Mouse (Mus musculus): Measurements from ENCODE around the gene Pth2r. TPM values are rescaled to one million over a fixed set of nuclear protein-coding genes. Genes with fewer than 3 reads are reported as not detected.

Gene Pth2r
- polyA plus RNA-seq (2014; fragmentation: Nextera tagmentation; extraction: Ambion mirVana), result not detected in 2 replicates

DNA sequence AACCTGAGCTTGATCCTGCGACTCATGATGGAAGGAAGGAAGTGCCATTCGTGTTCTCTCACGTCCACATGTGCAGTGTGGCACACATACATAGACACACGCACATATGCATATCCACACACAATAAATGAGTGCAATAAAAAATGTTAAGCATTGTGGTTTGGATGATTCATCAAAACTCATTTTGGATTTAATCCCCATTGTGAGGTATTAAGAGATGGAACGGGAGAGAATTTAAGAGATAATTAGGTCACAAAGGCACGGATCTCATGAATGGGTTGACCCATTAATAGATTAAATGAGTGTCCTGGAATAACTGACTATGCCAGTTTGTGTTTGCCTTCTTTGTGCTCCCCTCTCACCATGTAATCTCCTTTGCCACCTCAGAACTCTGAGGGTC is at the start of gene Pth2r:
Gene Pth2r, plus strand, starts transcription at position 301 of the 400 bp plus-strand sequence.
- Histone ChIP-seq H3K4me1 (ENCODE audit: control insufficient read depth, insufficient read depth, low read length) (no peaks in the 10 kb centered on the region), H3K4me2 (replicated peaks; ENCODE audit: low read depth, low read length) (no peak within 1 kb of the TSS), H3K36me3 (ENCODE audit: control insufficient read depth, insufficient read depth, low read length) (no peaks in the 10 kb centered on the region), H3K27me3 (ENCODE audit: control insufficient read depth, insufficient read depth, low read length) (no peaks in the 10 kb centered on the region), H3K9ac (ENCODE audit: low read depth, low read length) (no peak within 1 kb of the TSS), H3K9me3 (ENCODE audit: control insufficient read depth, low read length) (no peaks in the 10 kb centered on the region), H3K4me3 (ENCODE audit: low read length) (no peak within 1 kb of the TSS), H3K27ac (ENCODE audit: low read depth, low read length) (no peak within 1 kb of the TSS)
- 84% methylated on average over 6 of the region's 6 CpGs for WGBS
- ATAC-seq (ENCODE audit: low FRiP score, low TSS enrichment), result no peak

DNA sequence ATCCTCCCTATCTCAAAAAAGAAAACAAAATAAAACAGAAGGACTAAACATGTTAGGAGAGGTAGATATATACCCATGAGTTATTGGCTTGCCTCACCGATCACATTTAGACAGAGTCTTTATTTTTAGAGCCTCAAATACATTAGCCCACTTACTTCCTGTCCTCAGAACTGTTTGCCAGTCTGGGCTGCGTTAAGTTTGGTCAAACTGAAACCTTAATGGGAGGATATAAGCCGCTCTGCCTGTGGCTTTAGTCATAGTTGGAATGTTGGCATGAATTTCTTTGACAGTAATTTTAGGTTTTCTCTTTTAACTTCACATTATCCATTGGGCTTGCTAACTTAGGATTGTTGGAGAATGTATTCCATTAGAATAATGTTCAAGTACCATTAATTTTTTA is 44.1 kb upstream of the Pth2r start:
- Histone ChIP-seq H3K27me3 (ENCODE audit: control insufficient read depth, insufficient read depth, low read length) (no peaks in the 10 kb centered on the region), H3K27ac (ENCODE audit: low read depth, low read length) (no peak overlapping the region), H3K4me1 (ENCODE audit: control insufficient read depth, insufficient read depth, low read length) (no peaks in the 10 kb centered on the region), H3K36me3 (ENCODE audit: control insufficient read depth, insufficient read depth, low read length) (peaks cover 23% of the 10 kb centered on the region), H3K4me3 (ENCODE audit: low read length) (no peak overlapping the region), H3K9me3 (ENCODE audit: control insufficient read depth, low read length) (no peaks in the 10 kb centered on the region), H3K4me2 (replicated peaks; ENCODE audit: low read depth, low read length) (no peak overlapping the region), H3K9ac (ENCODE audit: low read depth, low read length) (no peak overlapping the region)
- WGBS, result 86% methylated on average over 3 of the region's 3 CpGs
- no peak for ATAC-seq (ENCODE audit: low FRiP score, low TSS enrichment)

DNA sequence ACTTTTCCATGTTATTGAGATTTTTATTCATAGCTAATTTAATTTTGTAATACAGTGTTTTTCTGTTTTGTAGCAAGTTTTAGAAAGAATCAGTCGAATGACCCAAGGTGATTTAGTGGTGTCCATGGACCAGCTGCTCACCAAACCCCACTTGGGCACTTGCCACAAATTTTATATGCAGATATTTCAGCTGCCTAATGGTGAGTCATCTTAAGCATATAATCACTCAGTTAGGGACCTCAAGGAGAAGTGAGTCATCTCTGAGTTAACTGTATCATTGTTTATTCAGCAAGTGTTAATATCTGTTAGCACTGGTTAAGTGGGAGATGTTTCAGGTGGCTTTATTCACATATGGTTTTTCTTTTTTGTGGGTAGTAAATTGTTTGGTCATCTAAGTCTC is 36.2 kb upstream of the Pth2r start:
- no peak for ATAC-seq (ENCODE audit: low FRiP score, low TSS enrichment)
- Histone ChIP-seq H3K4me2 (replicated peaks; ENCODE audit: low read depth, low read length) (no peak overlapping the region), H3K9me3 (ENCODE audit: control insufficient read depth, low read length) (no peaks in the 10 kb centered on the region), H3K27me3 (ENCODE audit: control insufficient read depth, insufficient read depth, low read length) (no peaks in the 10 kb centered on the region), H3K4me3 (ENCODE audit: low read length) (no peak overlapping the region), H3K27ac (ENCODE audit: low read depth, low read length) (no peak overlapping the region), H3K9ac (ENCODE audit: low read depth, low read length) (no peak overlapping the region), H3K36me3 (ENCODE audit: control insufficient read depth, insufficient read depth, low read length) (peaks cover 20% of the 10 kb centered on the region), H3K4me1 (ENCODE audit: control insufficient read depth, insufficient read depth, low read length) (no peaks in the 10 kb centered on the region)
- WGBS, result 93% methylated on average over 1 of the region's 1 CpGs

DNA sequence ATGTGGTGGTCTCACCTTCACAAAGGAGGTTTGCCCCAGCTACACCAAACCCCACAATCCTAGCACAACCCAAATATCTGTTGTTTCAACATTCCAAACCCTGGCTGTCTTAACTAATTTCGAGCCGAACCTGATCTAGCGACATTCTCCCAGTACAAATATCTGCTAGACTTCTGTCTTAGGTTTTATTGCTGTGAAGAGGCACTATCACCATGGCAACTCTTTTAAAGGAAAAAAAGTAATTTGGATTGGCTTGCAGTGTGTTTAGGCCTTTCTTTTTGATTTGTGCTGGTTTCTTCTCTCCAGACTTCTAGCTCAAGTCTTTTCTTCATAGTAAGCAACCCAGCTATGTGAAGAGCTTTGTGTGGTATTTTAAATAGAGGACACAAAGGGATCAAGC is 1.4 kb upstream of the Pth2r start:
- no peak overlapping the region for H3K9ac ChIP-seq (ENCODE audit: low read depth, low read length)
- H3K4me1 ChIP-seq (ENCODE audit: control insufficient read depth, insufficient read depth, low read length), result no peaks in the 10 kb centered on the region
- no peak overlapping the region for H3K4me2 ChIP-seq (replicated peaks; ENCODE audit: low read depth, low read length)
- no peak overlapping the region for H3K4me3 ChIP-seq (ENCODE audit: low read length)
- ATAC-seq (ENCODE audit: low FRiP score, low TSS enrichment), result no peak
- no peaks in the 10 kb centered on the region for H3K36me3 ChIP-seq (ENCODE audit: control insufficient read depth, insufficient read depth, low read length)
- no peaks in the 10 kb centered on the region for H3K27me3 ChIP-seq (ENCODE audit: control insufficient read depth, insufficient read depth, low read length)
- WGBS, result 52% methylated on average over 3 of the region's 3 CpGs
- H3K9me3 ChIP-seq (ENCODE audit: control insufficient read depth, low read length), result no peaks in the 10 kb centered on the region
- H3K27ac ChIP-seq (ENCODE audit: low read depth, low read length), result no peak overlapping the region

DNA sequence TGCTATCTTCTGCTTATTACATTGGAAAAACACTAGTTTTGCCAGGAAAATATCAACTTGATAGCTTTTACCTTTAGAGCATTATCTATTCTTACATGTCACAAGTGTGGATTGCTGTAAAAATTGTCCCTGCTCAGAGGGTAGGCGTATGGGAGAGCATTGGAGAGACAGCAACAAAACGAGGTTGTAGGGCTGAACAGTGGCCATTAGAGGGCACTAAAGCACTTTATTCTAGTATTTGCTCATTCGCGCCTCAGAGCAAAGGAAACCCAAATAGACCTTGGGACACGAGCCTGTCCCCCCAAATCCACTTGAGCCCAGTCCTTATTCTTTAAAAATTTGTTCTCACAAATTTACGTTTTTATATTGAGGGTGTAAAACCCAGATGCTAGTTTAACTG is 910 bp downstream of the Pth2r start:
- Histone ChIP-seq H3K4me1 (ENCODE audit: control insufficient read depth, insufficient read depth, low read length) (no peaks in the 10 kb centered on the region), H3K9ac (ENCODE audit: low read depth, low read length) (no peak overlapping the region), H3K9me3 (ENCODE audit: control insufficient read depth, low read length) (no peaks in the 10 kb centered on the region), H3K27ac (ENCODE audit: low read depth, low read length) (no peak overlapping the region), H3K36me3 (ENCODE audit: control insufficient read depth, insufficient read depth, low read length) (no peaks in the 10 kb centered on the region), H3K4me2 (replicated peaks; ENCODE audit: low read depth, low read length) (no peak overlapping the region), H3K27me3 (ENCODE audit: control insufficient read depth, insufficient read depth, low read length) (no peaks in the 10 kb centered on the region), H3K4me3 (ENCODE audit: low read length) (no peak overlapping the region)
- ATAC-seq (ENCODE audit: low FRiP score, low TSS enrichment), result peak; percentile 69; the same call in 1 of the 2 replicates
- 8% methylated on average over 6 of the region's 6 CpGs for WGBS

DNA sequence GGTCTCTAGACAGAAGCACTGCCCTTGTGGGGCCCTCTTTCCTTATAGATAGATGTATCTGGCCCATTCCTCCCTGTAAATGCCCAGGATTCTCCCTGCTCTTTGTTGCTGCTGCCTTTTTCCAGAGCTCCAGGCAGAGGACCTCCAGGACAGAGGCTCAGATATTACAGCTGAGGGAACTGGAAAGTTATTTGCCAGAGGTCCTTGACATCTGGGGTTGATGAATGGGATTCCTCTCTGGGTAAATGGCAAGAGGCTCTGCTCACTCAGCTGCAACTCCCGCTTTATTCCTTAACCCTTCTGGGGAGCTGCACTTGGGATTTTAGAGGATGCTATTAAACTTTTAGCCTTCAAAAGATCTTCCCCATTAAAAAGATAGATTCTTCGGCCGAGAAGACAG is 26.6 kb downstream of the Pth2r start:
- Histone ChIP-seq H3K27me3 (ENCODE audit: control insufficient read depth, insufficient read depth, low read length) (peaks cover 8% of the 10 kb centered on the region), H3K4me1 (ENCODE audit: control insufficient read depth, insufficient read depth, low read length) (no peaks in the 10 kb centered on the region), H3K4me2 (replicated peaks; ENCODE audit: low read depth, low read length) (no peak overlapping the region), H3K4me3 (ENCODE audit: low read length) (no peak overlapping the region), H3K36me3 (ENCODE audit: control insufficient read depth, insufficient read depth, low read length) (no peaks in the 10 kb centered on the region), H3K9ac (ENCODE audit: low read depth, low read length) (no peak overlapping the region), H3K9me3 (ENCODE audit: control insufficient read depth, low read length) (no peaks in the 10 kb centered on the region), H3K27ac (ENCODE audit: low read depth, low read length) (no peak overlapping the region)
- WGBS, result 34% methylated on average over 3 of the region's 3 CpGs
- ATAC-seq (ENCODE audit: low FRiP score, low TSS enrichment), result no peak

DNA sequence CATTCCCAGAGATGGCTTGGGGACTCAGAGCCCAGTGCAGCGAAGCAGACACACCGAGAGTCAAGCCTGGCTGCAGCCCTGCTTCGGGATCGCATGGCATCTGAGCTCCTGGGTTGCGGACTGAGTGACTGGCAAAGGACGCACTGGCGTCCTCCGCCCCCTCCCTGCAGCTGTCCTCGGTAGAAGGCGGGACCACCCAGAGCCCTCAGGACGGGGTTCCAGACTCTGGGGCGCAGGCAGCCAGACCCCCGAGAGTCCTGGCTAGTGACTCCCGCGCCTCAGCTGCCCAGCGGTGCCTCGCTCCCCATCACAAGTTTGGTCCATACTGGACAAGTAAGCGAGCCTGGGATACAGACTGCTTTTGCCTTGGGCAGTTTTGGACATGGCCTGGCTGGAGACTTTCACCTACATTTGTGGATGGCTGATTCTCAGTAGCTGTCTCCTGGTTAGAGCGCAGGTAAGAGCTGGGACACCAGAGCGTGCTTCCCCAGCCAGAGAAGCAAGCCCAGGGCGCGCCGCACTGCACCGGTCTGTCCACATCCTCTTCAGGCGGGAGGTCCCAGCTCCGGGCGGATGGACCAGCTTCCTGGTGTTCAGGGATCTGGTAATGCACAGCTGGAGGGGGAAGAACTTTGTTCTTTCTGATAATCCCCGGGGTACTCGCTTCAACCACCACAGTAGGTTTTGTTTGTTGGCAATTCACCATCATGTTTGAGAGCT is 29.5 kb downstream of the Pth2r start:
- peak overlapping the region; percentile 67 for H3K4me2 ChIP-seq (replicated peaks; ENCODE audit: low read depth, low read length)
- ATAC-seq (ENCODE audit: low FRiP score, low TSS enrichment), result peak; percentile 76
- no peaks in the 10 kb centered on the region for H3K36me3 ChIP-seq (ENCODE audit: control insufficient read depth, insufficient read depth, low read length)
- no peak overlapping the region for H3K27ac ChIP-seq (ENCODE audit: low read depth, low read length)
- 1% methylated on average over 29 of the region's 29 CpGs for WGBS
- peaks cover 8% of the 10 kb centered on the region for H3K27me3 ChIP-seq (ENCODE audit: control insufficient read depth, insufficient read depth, low read length)
- no peak overlapping the region for H3K9ac ChIP-seq (ENCODE audit: low read depth, low read length)
- no peaks in the 10 kb centered on the region for H3K4me1 ChIP-seq (ENCODE audit: control insufficient read depth, insufficient read depth, low read length)
- no peaks in the 10 kb centered on the region for H3K9me3 ChIP-seq (ENCODE audit: control insufficient read depth, low read length)
- peak overlapping the region; percentile 29 for H3K4me3 ChIP-seq (ENCODE audit: low read length)

DNA sequence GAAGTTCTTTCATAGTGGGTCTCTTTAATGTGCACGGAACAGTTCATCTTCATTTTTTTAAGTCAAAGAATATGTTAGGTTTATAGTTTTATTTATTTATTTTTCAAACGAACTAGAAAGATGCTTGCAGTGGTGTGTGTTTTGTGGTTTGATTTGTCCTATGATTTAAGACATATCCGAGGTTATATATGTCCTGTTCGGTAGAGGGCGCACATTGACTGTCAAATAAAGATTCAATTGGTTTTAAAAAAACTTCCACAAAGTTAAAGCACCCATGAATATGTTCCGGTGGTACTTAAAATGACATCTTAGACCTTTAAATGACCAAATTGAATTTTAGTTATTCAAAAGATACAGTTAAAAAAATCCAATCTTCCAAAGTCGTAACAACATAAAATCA is 30.3 kb downstream of the Pth2r start:
- WGBS, result 12% methylated on average over 7 of the region's 7 CpGs
- peak; percentile 50; the same call in 1 of the 2 replicates for ATAC-seq (ENCODE audit: low FRiP score, low TSS enrichment)
- Histone ChIP-seq H3K4me2 (replicated peaks; ENCODE audit: low read depth, low read length) (peak overlapping the region; percentile 67), H3K27me3 (ENCODE audit: control insufficient read depth, insufficient read depth, low read length) (peaks cover 8% of the 10 kb centered on the region), H3K27ac (ENCODE audit: low read depth, low read length) (no peak overlapping the region), H3K9me3 (ENCODE audit: control insufficient read depth, low read length) (no peaks in the 10 kb centered on the region), H3K9ac (ENCODE audit: low read depth, low read length) (no peak overlapping the region), H3K4me3 (ENCODE audit: low read length) (peak overlapping the region; percentile 29; the same call in 1 of the 2 replicates), H3K36me3 (ENCODE audit: control insufficient read depth, insufficient read depth, low read length) (no peaks in the 10 kb centered on the region), H3K4me1 (ENCODE audit: control insufficient read depth, insufficient read depth, low read length) (no peaks in the 10 kb centered on the region)

DNA sequence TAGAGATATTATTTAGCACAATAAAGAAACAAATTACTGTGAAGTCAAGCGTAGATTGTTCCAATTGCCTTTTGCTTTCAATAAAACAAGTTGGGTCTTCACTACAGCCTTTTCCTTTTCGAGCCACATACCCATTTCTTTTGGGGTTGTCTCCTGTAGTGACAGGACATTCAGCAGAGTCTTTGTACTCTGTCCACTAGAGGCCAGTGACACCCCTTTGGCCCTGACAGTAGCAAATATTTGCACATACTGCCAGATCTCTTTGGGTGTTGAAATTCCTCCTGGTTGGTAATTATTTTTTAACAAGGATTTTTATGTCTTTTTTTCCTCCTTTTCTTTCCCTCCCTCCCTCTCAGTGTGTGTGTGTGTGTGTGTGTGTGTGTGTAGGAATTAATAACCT is 31.0 kb downstream of the Pth2r start:
- 69% methylated on average over 2 of the region's 2 CpGs for WGBS
- Histone ChIP-seq H3K36me3 (ENCODE audit: control insufficient read depth, insufficient read depth, low read length) (no peaks in the 10 kb centered on the region), H3K27me3 (ENCODE audit: control insufficient read depth, insufficient read depth, low read length) (peaks cover 8% of the 10 kb centered on the region), H3K27ac (ENCODE audit: low read depth, low read length) (no peak overlapping the region), H3K4me2 (replicated peaks; ENCODE audit: low read depth, low read length) (no peak overlapping the region), H3K9me3 (ENCODE audit: control insufficient read depth, low read length) (no peaks in the 10 kb centered on the region), H3K9ac (ENCODE audit: low read depth, low read length) (no peak overlapping the region), H3K4me1 (ENCODE audit: control insufficient read depth, insufficient read depth, low read length) (no peaks in the 10 kb centered on the region), H3K4me3 (ENCODE audit: low read length) (no peak overlapping the region)
- no peak for ATAC-seq (ENCODE audit: low FRiP score, low TSS enrichment)
